Mouse (Mus musculus) ES-E14 (cell line): ENCODE results near the gene Zgrf1. TPM values are rescaled to one million over a fixed set of nuclear protein-coding genes. Genes with fewer than 3 reads are reported as not detected.

Experiments used
- DNase-seq: peaks from one replicate; pipeline ENCODE4 v3.0.0-alpha.2; 2013; ENCODE audit warnings: low read depth, low spot score
- H3K27ac ChIP-seq: 2 replicates; pipeline ENCODE4 v1.5.1; 2012; ENCODE audit warnings: low read depth, mild to moderate bottlenecking, low read length, moderate library complexity, mixed read lengths; ENCODE audit not compliant: poor library complexity, insufficient read depth, severe bottlenecking
- H3K36me3 ChIP-seq: 2 replicates; pipeline ENCODE4 v1.6.1; 2012; ENCODE audit warnings: mild to moderate bottlenecking, low read length, moderate library complexity, mixed read lengths; ENCODE audit not compliant: control insufficient read depth, poor library complexity, insufficient read depth, severe bottlenecking
- H3K4me1 ChIP-seq, 2 experiments: fragments of 150-350 bp in 1 of 2; sonication (generic) in 1 of 2; 2 replicates each; pipeline ENCODE4 v1.6.1; 2012; ENCODE audit warnings: low read length in 2 of 2, mild to moderate bottlenecking in 1 of 2, mixed read lengths in 1 of 2; ENCODE audit not compliant: control insufficient read depth in 2 of 2, insufficient read depth in 2 of 2, poor library complexity in 1 of 2
- H3K4me3 ChIP-seq, 2 experiments: fragments of 150-350 bp in 1 of 2; sonication (generic) in 1 of 2; 2 replicates each; pipeline ENCODE4 v1.5.1; 2012; ENCODE audit warnings: low read length in 2 of 2, low read depth in 1 of 2, mild to moderate bottlenecking in 1 of 2, mixed read lengths in 1 of 2; ENCODE audit not compliant: insufficient read depth in 1 of 2, poor library complexity in 1 of 2, severe bottlenecking in 1 of 2
- H3K9ac ChIP-seq: 2 replicates; pipeline ENCODE4 v1.6.1; 2012; ENCODE audit warnings: low read depth, mild to moderate bottlenecking, low read length, mixed read lengths; ENCODE audit not compliant: poor library complexity, insufficient read depth, severe bottlenecking
- H3K9me3 ChIP-seq: fragments of 150-350 bp; sonication (generic); 2 replicates; pipeline ENCODE4 v1.6.1; 2012; ENCODE audit warnings: low read depth, mild to moderate bottlenecking, low read length; ENCODE audit not compliant: control insufficient read depth, insufficient read depth
- CHD2 ChIP-seq: IDR thresholded peaks from 2 replicates; pipeline ENCODE4 v1.6.1; 2014; ENCODE audit warnings: mild to moderate bottlenecking, low read depth, low read length, inconsistent platforms
- HCFC1 ChIP-seq: IDR thresholded peaks from 2 replicates; pipeline ENCODE4 v1.6.1; 2012; ENCODE audit warnings: low read length, inconsistent platforms, borderline replicate concordance; ENCODE audit not compliant: insufficient read depth
- MAFK ChIP-seq: IDR thresholded peaks from 2 replicates; pipeline ENCODE4 v1.6.1; 2014; ENCODE audit warnings: mild to moderate bottlenecking, low read depth, low read length, inconsistent platforms; ENCODE audit not compliant: insufficient read depth
- ZC3H11A ChIP-seq: IDR thresholded peaks from 2 replicates; pipeline ENCODE4 v1.6.1; 2012; ENCODE audit warnings: low read depth, mild to moderate bottlenecking, inconsistent platforms, low read length, borderline replicate concordance
- ZNF384 ChIP-seq: IDR thresholded peaks from 2 replicates; pipeline ENCODE4 v1.6.1; 2012; ENCODE audit warnings: low read depth, low read length, inconsistent platforms
- in situ Hi-C, 2 experiments: fragments of 600-800 bp; cut with MboI; formaldehyde crosslinking; loops; one replicate each; pipeline ENCODE4 v1.15.1; 2025; ENCODE audit warnings: low sequenced_read_pairs in 2 of 2, inconsistent platforms in 1 of 2; ENCODE audit not compliant: unreplicated experiment in 2 of 2
- total RNA-seq: library from RNA; depleted of rRNA; stranded (reverse); fragments of 300-350 nt; gene quantifications from 2 replicates; pipeline ENCODE4 v1.2.3, GENCODE M21; 2012; rRNA removed

The Zgrf1 gene
- total RNA-seq, 1 experiment: 17.0 TPM

- H3K27ac ChIP-seq: no peak overlapping the region
- H3K9me3 ChIP-seq: no peaks in the 10 kb centered on the region
- no peak overlapping the region for H3K9ac ChIP-seq
- no peak for DNase-seq
- H3K36me3 ChIP-seq: no peaks in the 10 kb centered on the region
- H3K4me1 ChIP-seq: no peaks in the 10 kb centered on the region
- in situ Hi-C loops: no loop called here
- TF ChIP-seq MAFK (no peak), ZC3H11A (no peak), CHD2 (no peak), HCFC1 (no peak), ZNF384 (no peak)
- H3K4me3 ChIP-seq: no peak overlapping the region
These were observed 98.7 kb downstream of the Zgrf1 start for GRCm38 (mm10) chr3:127651742-127652653.

- in situ Hi-C loops: no loop called here
- H3K27ac ChIP-seq: no peak overlapping the region
- TF ChIP-seq ZC3H11A (no peak), ZNF384 (no peak), HCFC1 (no peak), CHD2 (no peak)
These were observed 107.4 kb downstream of the Zgrf1 start for GRCm38 (mm10) chr3:127660712-127661111.

GRCm38 (mm10) chr3:127661646-127662531 lies 108.6 kb downstream of the Zgrf1 start:
- Histone ChIP-seq H3K9ac (no peak overlapping the region), H3K27ac (no peak overlapping the region), H3K4me3 (no peak overlapping the region), H3K36me3 (no peaks in the 10 kb centered on the region), H3K9me3 (no peaks in the 10 kb centered on the region), H3K4me1 (no peaks in the 10 kb centered on the region)
- in situ Hi-C loops: no loop called here
- DNase-seq: no peak
- no peak for TF ChIP-seq CHD2
- TF ChIP-seq ZC3H11A: no peak
- TF ChIP-seq HCFC1: no peak
- no peak for TF ChIP-seq MAFK
- TF ChIP-seq ZNF384: no peak

More at GRCm38 (mm10) chr3:127660712-127661111, 107.4 kb downstream of the Zgrf1 start:
- no peak for DNase-seq
- H3K4me1 ChIP-seq: no peaks in the 10 kb centered on the region
- no peak overlapping the region for H3K9ac ChIP-seq
- no peaks in the 10 kb centered on the region for H3K36me3 ChIP-seq
- no peaks in the 10 kb centered on the region for H3K9me3 ChIP-seq
- no peak overlapping the region for H3K4me3 ChIP-seq

Other genes starting within 250 kb of the Zgrf1 start
- gene Ank2, start 54.1 kb upstream of the Zgrf1 start, total RNA-seq: 12.9 and 15.2 TPM in 2 replicates
- gene Larp7, start 140 bp upstream of the Zgrf1 start, total RNA-seq: 20.4 and 39.1 TPM in 2 replicates
- gene Neurog2, start 79.6 kb downstream of the Zgrf1 start, total RNA-seq: 0.18 TPM in 1 of 2 replicates, not detected in the other
- gene Alpk1, start 227.0 kb downstream of the Zgrf1 start, total RNA-seq: 0.63 and 0.80 TPM in 2 replicates
- gene Tifa, start 236.3 kb downstream of the Zgrf1 start, total RNA-seq: not detected in 2 replicates